In genomic region chr4:45763288-45764140, GRCm38 (mm10) we compare ENCODE assay signal across 8 mouse cellular contexts. TPM values are rescaled to one million over a fixed set of nuclear protein-coding genes. Genes with fewer than 3 reads are reported as not detected.
DNase-seq lines count a peak whose midpoint lies in the region; ATAC-seq and TF ChIP-seq lines count a peak whose summit lies in the region.

No protein-coding gene starts in this region.

- H3K9ac ChIP-seq in heart, embryonic 15.5 days = 0 out of 2 replicates have a peak overlapping the region, but pooled peaks have one; percentile 1
- peak overlapping the region; percentile 44; the same call in 1 of the 2 replicates for H3K9ac ChIP-seq in liver, embryonic 14.5 days (replicated peaks)
- no peak overlapping the region for H3K9ac ChIP-seq in stomach, embryonic 15.5 days

- no peak for TF ChIP-seq EP300 in liver, embryonic 14.5 days (IDR thresholded peaks at IDR 0.05; ENCODE audit: low read depth)

- H3K36me3 ChIP-seq in heart, embryonic 15.5 days = no peaks in the 10 kb centered on the region
- H3K36me3 ChIP-seq in liver, embryonic 14.5 days (replicated peaks; ENCODE audit: control insufficient read depth, insufficient read depth, low read depth) = no peaks in the 10 kb centered on the region
- H3K36me3 ChIP-seq in stomach, embryonic 15.5 days = no peaks in the 10 kb centered on the region

- H3K4me3 ChIP-seq in heart, embryonic 15.5 days = peak overlapping the region; percentile 29
- H3K4me3 ChIP-seq in liver, embryonic 14.5 days (ENCODE audit: insufficient read depth in 1 of 2, low read depth in 2 of 2, low read length in 2 of 2) = peak overlapping the region; percentile 31 to 42
- 0 out of 2 replicates have a peak overlapping the region, but pooled peaks have one; percentile 4 for H3K4me3 ChIP-seq in stomach, embryonic 15.5 days (replicated peaks)

- H3K27ac ChIP-seq in heart, embryonic 15.5 days = peak overlapping the region; percentile 69
- H3K27ac ChIP-seq in liver, embryonic 14.5 days = no peak overlapping the region
- H3K27ac ChIP-seq in stomach, embryonic 15.5 days = peak overlapping the region; percentile 21; the same call in 1 of the 2 replicates

- H3K4me1 ChIP-seq in heart, embryonic 15.5 days (replicated peaks) = peaks cover 64% of the 10 kb centered on the region
- peaks cover 3 to 19% of the 10 kb centered on the region in 2 experiments for H3K4me1 ChIP-seq in liver, embryonic 14.5 days (replicated peaks; ENCODE audit: control insufficient read depth in 2 of 2, insufficient read depth in 2 of 2, low read length in 1 of 2)
- H3K4me1 ChIP-seq in stomach, embryonic 15.5 days = peaks cover 50% of the 10 kb centered on the region

- H3K4me2 ChIP-seq in heart, embryonic 15.5 days = peak overlapping the region; percentile 58
- H3K4me2 ChIP-seq in liver, embryonic 14.5 days (ENCODE audit: low read depth) = peak overlapping the region; percentile 62
- peak overlapping the region; percentile 44 for H3K4me2 ChIP-seq in stomach, embryonic 15.5 days

- peak; percentile 51 for DNase-seq in kidney, postnatal 10 days
- no peak for DNase-seq in kidney, adult 18-20 months
- peak; percentile 68 for DNase-seq in brain, adult 2 months (ENCODE audit: low read depth, low spot score)
- no peak for DNase-seq in liver, embryonic 14.5 days (ENCODE audit: low read depth in 3 of 3, low spot score in 3 of 3)
- no peak for DNase-seq in c-Kit-positive CD71-positive TER-119-positive erythroid progenitor cells, embryonic 14.5 days (ENCODE audit: low spot score)
- no peak for DNase-seq in cerebellum, adult 9-10 months

- TF ChIP-seq CTCF in liver, embryonic 14.5 days (IDR thresholded peaks at IDR 0.05; ENCODE audit: low read depth) = no peak

- H3K9me3 ChIP-seq in heart, embryonic 15.5 days (replicated peaks) = no peaks in the 10 kb centered on the region
- no peaks in the 10 kb centered on the region for H3K9me3 ChIP-seq in liver, embryonic 14.5 days (ENCODE audit: control insufficient read depth, low read length)
- H3K9me3 ChIP-seq in stomach, embryonic 15.5 days = no peaks in the 10 kb centered on the region

- 15% methylated on average over 18 of the region's 18 CpGs for WGBS in heart, embryonic 15.5 days
- 19% methylated on average over 18 of the region's 18 CpGs for WGBS in liver, embryonic 14.5 days (ENCODE audit: insufficient replicate concordance)
- 16% methylated on average over 18 of the region's 18 CpGs for WGBS in stomach, embryonic 15.5 days

- no peak for ATAC-seq in heart, embryonic 15.5 days (replicated peaks; ENCODE audit: insufficient number of reproducible peaks, insufficient read depth, low FRiP score, low read depth)
- ATAC-seq in liver, embryonic 14.5 days (ENCODE audit: insufficient read depth) = peak; percentile 31; the same call in 1 of the 2 replicates
- ATAC-seq in stomach, embryonic 15.5 days (ENCODE audit: insufficient read depth, low FRiP score, low read depth) = no peak

- H3K27me3 ChIP-seq in heart, embryonic 15.5 days = no peaks in the 10 kb centered on the region
- peaks cover 22% of the 10 kb centered on the region for H3K27me3 ChIP-seq in liver, embryonic 14.5 days (ENCODE audit: control insufficient read depth, insufficient read depth, low read length)
- H3K27me3 ChIP-seq in stomach, embryonic 15.5 days (replicated peaks) = 0 out of 2 replicates have a peak, but pooled peaks cover 5% of the 10 kb centered on the region

RNA-seq across cellular contexts. Expression of gene Aldh1b1, which starts 35.3 kb away (rescaled TPM):
- 149 and 153 TPM in 2 replicates for polyA plus RNA-seq in heart, embryonic 15.5 days (2015; fragmentation: Nextera tagmentation; extraction: Ambion mirVana)
- 26.8 and 30.5 TPM in 2 replicates for polyA plus RNA-seq in liver, embryonic 14.5 days (2012; rRNA removed)
- 23.4 and 28.3 TPM in 2 replicates for polyA plus RNA-seq in liver, embryonic 14.5 days (2014; fragmentation: Nextera tagmentation; extraction: Ambion mirVana)
- 127 and 187 TPM in 2 replicates for polyA plus RNA-seq in stomach, embryonic 15.5 days (2015; fragmentation: Nextera tagmentation; extraction: Ambion mirVana)

Comparison
In these comparisons a context has a peak if more than half of its experiments do, and no peak if none do; other contexts are left out.
1. DNase-seq: peak in kidney, postnatal 10 days (single experiment) and brain, adult 2 months (single experiment); none in kidney, adult 18-20 months (single experiment), liver, embryonic 14.5 days (0 of 3), c-Kit-positive CD71-positive TER-119-positive erythroid progenitor cells, embryonic 14.5 days (single experiment) and cerebellum, adult 9-10 months (single experiment).
2. Peak in every context shown above with its lines, with median percentiles within 50 percentile points of each other: H3K4me2 ChIP-seq and H3K4me3 ChIP-seq.